Mouse (Mus musculus) stomach, postnatal 0 days (tissue): Measurements from ENCODE around the gene Usp31. TPM values are rescaled to one million over a fixed set of nuclear protein-coding genes. Genes with fewer than 3 reads are reported as not detected.

Source experiments
- ATAC-seq: fragments of 200-750 bp; cut with Nextera tagmentation; 2 replicates; pipeline ENCODE4 v1.8.0; 2017; ENCODE audit not compliant: low FRiP score, low TSS enrichment
- DNase-seq: peaks from one replicate; pipeline ENCODE4 v3.0.0-alpha.2; 2016; ENCODE audit warnings: low spot score
- H3K27ac ChIP-seq: fragments of 300-500 bp; sonication (generic); replicated peaks from 2 replicates; pipeline ENCODE4 v1.5.1; 2014; ENCODE audit warnings: mild to moderate bottlenecking, control low read depth
- H3K27me3 ChIP-seq: fragments of 300-500 bp; sonication (generic); 2 replicates; pipeline ENCODE4 v1.6.1; 2014; ENCODE audit warnings: low read length; ENCODE audit not compliant: control insufficient read depth, insufficient read depth
- H3K36me3 ChIP-seq: fragments of 300-500 bp; sonication (generic); 2 replicates; pipeline ENCODE4 v1.6.1; 2014; ENCODE audit warnings: low read length, mixed read lengths; ENCODE audit not compliant: control insufficient read depth, insufficient read depth
- H3K4me1 ChIP-seq: fragments of 300-500 bp; sonication (generic); replicated peaks from 2 replicates; pipeline ENCODE4 v1.6.1; 2014; ENCODE audit warnings: antibody characterized with exemption; ENCODE audit not compliant: control insufficient read depth, insufficient read depth
- H3K4me2 ChIP-seq: fragments of 300-500 bp; sonication (generic); replicated peaks from 2 replicates; pipeline ENCODE4 v1.6.1; 2014; ENCODE audit warnings: low read depth, mild to moderate bottlenecking, control low read depth, moderate library complexity
- H3K4me3 ChIP-seq: fragments of 300-500 bp; sonication (generic); 2 replicates; pipeline ENCODE4 v1.5.1; 2014; ENCODE audit warnings: low read depth, low read length, control low read depth
- H3K9ac ChIP-seq: fragments of 300-500 bp; sonication (generic); 2 replicates; pipeline ENCODE4 v1.6.1; 2014; ENCODE audit warnings: mild to moderate bottlenecking, low read length, control low read depth, mixed read lengths
- H3K9me3 ChIP-seq: fragments of 300-500 bp; sonication (generic); 2 replicates; pipeline ENCODE4 v1.6.1; 2016; ENCODE audit warnings: low read length; ENCODE audit not compliant: control insufficient read depth
- CTCF ChIP-seq: IDR thresholded peaks from 2 replicates; pipeline ENCODE4 v1.5.1; 2016; ENCODE audit warnings: antibody characterized with exemption, low read depth, mild to moderate bottlenecking, moderate library complexity
- EP300 ChIP-seq: optimal IDR thresholded peaks from 2 replicates; pipeline ENCODE3; 2016; ENCODE audit warnings: antibody characterized with exemption
- WGBS: fragments of 180-500 bp; shearing (Covaris S2); extraction: QIAGEN DNeasy Blood & Tissue Kit; methylation state at CpG from one replicate; pipeline ENCODE4 v1.1.7; 2014; 5-methylcytosine and 5-hydroxymethylcytosine counted together
- polyA plus RNA-seq: library from polyadenylated mRNA; unstranded; fragments of >200 nt; fragmentation: Nextera tagmentation; extraction: Ambion mirVana; gene quantifications from 2 replicates; pipeline ENCODE4 v1.2.1, GENCODE M21; 2015

Usp31 gene
- 0.70 and 0.73 TPM in 2 replicates for polyA plus RNA-seq

DNA sequence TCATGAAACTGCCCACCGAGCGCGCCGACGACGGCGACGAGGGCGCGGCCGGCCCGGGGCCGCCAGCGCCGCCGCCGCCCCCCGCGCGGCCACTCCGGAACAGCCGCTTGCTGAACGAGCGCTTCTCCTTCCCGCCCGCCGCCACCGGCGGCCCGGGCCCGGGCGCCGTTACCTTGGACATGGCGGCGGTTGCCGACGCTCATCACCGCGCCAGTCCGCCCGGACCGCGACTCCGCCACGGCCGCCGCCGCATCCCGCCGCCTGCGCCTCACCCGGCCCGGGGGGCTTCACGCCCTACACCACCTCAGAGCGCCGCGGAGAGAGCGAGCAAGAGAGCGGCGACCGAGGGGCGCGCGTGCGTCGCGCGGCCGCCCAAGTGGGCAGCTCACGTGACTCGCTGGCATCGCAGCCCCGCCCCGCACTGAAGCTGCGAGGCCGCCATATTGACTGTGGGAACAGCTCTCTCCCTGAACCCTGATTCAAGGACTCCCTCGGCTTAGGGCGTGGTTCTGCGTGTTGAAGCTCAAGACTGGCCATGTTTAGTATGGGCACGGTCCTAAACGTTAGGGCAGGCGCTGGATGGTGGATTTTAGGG, at the start of gene Usp31:
Usp31 (minus strand) TSS at position 181 of the 595 bp plus-strand sequence.
- peak within 1 kb of the TSS; percentile 70 for H3K9ac ChIP-seq
- ATAC-seq: peak; percentile 98
- peak within 1 kb of the TSS; percentile 71 for H3K27ac ChIP-seq
- H3K36me3 ChIP-seq: no peaks in the 10 kb centered on the region
- TF ChIP-seq EP300 (no peak), CTCF (no peak)
- 0% methylated on average over 43 of the region's 82 CpGs for WGBS
- H3K4me1 ChIP-seq: no peaks in the 10 kb centered on the region
- peak; percentile 93 for DNase-seq
- H3K4me3 ChIP-seq: peak within 1 kb of the TSS; percentile 78
- H3K27me3 ChIP-seq: no peaks in the 10 kb centered on the region
- no peaks in the 10 kb centered on the region for H3K9me3 ChIP-seq
- peak within 1 kb of the TSS; percentile 96 for H3K4me2 ChIP-seq

DNA sequence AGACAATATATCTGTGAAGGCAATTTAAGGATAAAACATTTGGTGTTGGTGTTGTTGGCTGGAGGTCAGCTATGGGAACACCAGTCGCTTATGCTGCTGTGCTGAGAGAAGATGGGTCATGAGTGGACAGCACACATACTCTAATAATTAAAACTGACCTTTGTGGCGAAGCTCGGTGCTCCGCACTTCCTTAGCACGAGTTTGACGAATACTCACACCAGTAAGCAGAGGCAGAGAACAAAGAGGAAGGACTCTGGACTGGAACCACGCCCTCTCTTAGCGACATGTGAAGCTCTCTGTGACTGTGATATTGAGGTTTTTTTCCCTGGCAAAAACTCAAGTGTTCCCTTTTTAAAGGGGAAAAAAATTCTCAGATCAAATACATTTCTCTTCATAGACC, 47.7 kb upstream of the Usp31 start:
- Histone ChIP-seq H3K27ac (no peak overlapping the region), H3K4me3 (no peak overlapping the region), H3K4me1 (no peaks in the 10 kb centered on the region), H3K27me3 (no peaks in the 10 kb centered on the region), H3K36me3 (no peaks in the 10 kb centered on the region), H3K9ac (no peak overlapping the region), H3K9me3 (no peaks in the 10 kb centered on the region), H3K4me2 (no peak overlapping the region)
- 46% methylated on average over 8 of the region's 8 CpGs for WGBS
- ATAC-seq (peak; percentile 80), DNase-seq (peak; percentile 39)
- TF ChIP-seq CTCF: no peak
- no peak for TF ChIP-seq EP300

DNA sequence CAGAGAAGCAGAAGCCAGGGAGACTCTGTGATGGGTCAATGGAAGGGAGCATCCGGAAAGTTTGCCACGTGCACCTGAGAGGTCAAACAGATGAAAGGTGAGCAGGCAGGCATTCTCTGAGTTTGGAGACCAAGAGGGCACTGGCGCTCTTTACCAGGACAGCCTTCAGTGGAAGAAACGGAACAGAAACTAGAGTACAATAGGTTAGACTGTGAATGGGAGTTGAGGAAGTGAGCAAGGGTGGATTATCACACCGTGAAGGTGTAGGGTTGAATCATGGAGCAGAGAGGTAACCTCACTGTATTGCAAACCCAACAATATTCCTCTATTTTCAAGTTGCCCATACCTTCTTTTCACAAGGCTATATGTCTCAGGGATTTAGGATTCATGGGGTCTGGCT, 43.2 kb upstream of the Usp31 start:
- no peak for DNase-seq
- no peak for ATAC-seq
- Histone ChIP-seq H3K27me3 (no peaks in the 10 kb centered on the region), H3K27ac (no peak overlapping the region), H3K9ac (no peak overlapping the region), H3K4me1 (no peaks in the 10 kb centered on the region), H3K9me3 (no peaks in the 10 kb centered on the region), H3K4me3 (no peak overlapping the region), H3K36me3 (no peaks in the 10 kb centered on the region), H3K4me2 (no peak overlapping the region)
- 64% methylated on average over 5 of the region's 5 CpGs for WGBS
- no peak for TF ChIP-seq CTCF
- TF ChIP-seq EP300: no peak

DNA sequence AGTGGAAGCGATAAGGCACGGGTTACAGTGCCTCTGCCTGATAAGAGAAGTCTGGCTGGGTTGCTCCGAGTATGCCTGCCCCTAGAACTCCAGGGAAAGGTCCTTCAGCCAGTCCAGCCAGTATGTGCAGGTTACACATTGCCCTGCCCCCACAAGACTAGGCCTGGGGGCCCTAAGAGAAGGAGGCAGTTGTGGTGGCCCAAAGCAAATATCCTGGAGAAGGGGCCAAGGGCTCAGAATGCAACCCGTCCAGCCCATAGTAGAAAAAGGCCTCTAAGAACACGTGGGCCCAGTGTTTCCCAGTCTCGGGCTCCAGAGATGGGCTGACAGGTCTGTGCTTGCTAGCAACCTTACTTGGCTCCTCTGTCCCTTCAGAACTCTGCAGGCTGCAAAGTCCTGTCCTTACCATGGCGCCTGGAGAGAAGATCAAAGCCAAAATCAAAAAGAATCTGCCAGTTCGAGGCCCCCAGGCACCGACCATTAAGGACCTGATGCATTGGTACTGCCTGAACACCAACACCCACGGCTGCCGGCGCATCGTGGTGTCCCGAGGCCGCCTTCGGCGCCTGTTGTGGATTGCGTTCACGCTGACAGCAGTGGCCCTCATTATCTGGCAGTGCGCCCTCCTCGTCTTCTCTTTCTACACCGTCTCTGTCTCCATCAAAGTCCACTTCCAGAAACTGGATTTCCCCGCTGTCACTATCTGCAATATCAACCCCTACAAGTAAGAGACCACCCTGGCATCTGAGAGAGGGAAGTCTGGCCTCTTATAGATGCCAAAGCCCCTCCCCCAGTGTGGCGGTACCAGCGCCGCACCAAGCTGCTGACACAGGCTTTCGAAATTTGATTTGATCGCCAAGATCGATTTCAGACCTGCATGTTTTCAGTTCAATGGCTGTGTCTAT, 30.7 kb upstream of the Usp31 start:
- no peak for ATAC-seq
- no peaks in the 10 kb centered on the region for H3K27me3 ChIP-seq
- H3K27ac ChIP-seq: 0 out of 2 replicates have a peak overlapping the region, but pooled peaks have one; percentile 18
- TF ChIP-seq EP300: no peak
- no peak for TF ChIP-seq CTCF
- H3K9ac ChIP-seq: no peak overlapping the region
- no peak overlapping the region for H3K4me2 ChIP-seq
- H3K36me3 ChIP-seq: no peaks in the 10 kb centered on the region
- WGBS: 49% methylated on average over 29 of the region's 29 CpGs
- no peaks in the 10 kb centered on the region for H3K9me3 ChIP-seq
- no peaks in the 10 kb centered on the region for H3K4me1 ChIP-seq
- peak; percentile 15 for DNase-seq
- H3K4me3 ChIP-seq: no peak overlapping the region

DNA sequence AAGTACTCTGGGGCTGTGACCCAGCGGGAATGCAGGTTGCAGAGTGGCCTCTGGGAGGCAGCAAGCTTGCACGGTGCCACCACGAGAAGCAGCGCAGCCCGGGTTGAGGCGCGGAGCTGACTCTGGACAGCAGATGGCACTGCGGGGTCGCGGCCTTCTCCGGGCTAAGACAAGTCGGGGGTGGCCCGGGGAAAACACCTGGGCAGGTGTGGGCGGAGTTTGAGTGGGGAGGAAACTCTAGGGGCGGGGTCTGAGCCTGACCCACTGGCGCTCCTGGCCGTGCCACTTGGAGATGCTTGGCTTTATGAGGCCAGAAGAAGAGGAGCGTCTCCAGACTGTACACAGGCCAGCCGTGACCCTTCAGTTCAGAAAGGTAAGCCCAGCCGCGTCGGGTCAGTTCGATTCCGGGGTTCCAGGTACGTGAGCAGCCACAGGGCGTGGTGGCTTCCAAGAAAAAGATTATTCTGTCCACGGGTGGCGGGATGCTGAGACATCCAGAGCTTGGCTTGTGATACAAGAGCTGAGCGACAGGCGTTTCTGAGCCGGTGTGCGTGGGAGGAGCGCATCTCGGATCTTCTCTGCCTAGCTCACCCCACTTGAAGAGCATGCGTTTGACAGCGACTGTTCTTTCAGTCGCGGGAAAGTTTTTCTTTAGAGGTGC, 27.2 kb upstream of the Usp31 start, which contains the start of gene Scnn1g:
Scnn1g (plus strand) TSS at position 309 of the 661 bp plus-strand sequence.
- Histone ChIP-seq H3K4me1 (no peaks in the 10 kb centered on the region), H3K9me3 (no peaks in the 10 kb centered on the region), H3K27me3 (no peaks in the 10 kb centered on the region), H3K27ac (0 out of 2 replicates have a peak within 1 kb of the TSS, but pooled peaks have one; percentile 30), H3K4me2 (peak within 1 kb of the TSS; percentile 54), H3K9ac (peak within 1 kb of the TSS; percentile 18; the same call in 1 of the 2 replicates), H3K4me3 (peak within 1 kb of the TSS; percentile 35), H3K36me3 (no peaks in the 10 kb centered on the region)
- 2% methylated on average over 37 of the region's 38 CpGs for WGBS
- DNase-seq: peak; percentile 95
- peak; percentile 96 for ATAC-seq
- no peak for TF ChIP-seq EP300
- peak; percentile 99 for TF ChIP-seq CTCF
